Mouse (Mus musculus): Measurements from ENCODE around the gene Spp2. TPM values are rescaled to one million over a fixed set of nuclear protein-coding genes. Genes with fewer than 3 reads are reported as not detected.
"Not testable (repeated sequence)": the region's sequence is repeated elsewhere in the genome, so short reads cannot be mapped to it uniquely, and the experiment has no call there.

Spp2 gene
- polyA plus RNA-seq, 1 experiment from 2014 or later, result 531 TPM

GRCm38 (mm10) chr1:88445400-88445799 is 38.6 kb downstream of the Spp2 start:
- Histone ChIP-seq H3K27me3 (ENCODE audit: insufficient read depth, low read length) (no peaks in the 10 kb centered on the region), H3K27ac (no peak overlapping the region), H3K4me1 (replicated peaks; ENCODE audit: insufficient read depth, low read length) (no peaks in the 10 kb centered on the region), H3K4me2 (ENCODE audit: low read length) (no peak overlapping the region), H3K9me3 (replicated peaks; ENCODE audit: low read length) (no peaks in the 10 kb centered on the region), H3K4me3 (replicated peaks; ENCODE audit: low read depth, low read length) (no peak overlapping the region), H3K36me3 (ENCODE audit: insufficient read depth, low read length) (no peaks in the 10 kb centered on the region), H3K9ac (ENCODE audit: low read depth, low read length) (no peak overlapping the region)
- 77% methylated on average over 4 of the region's 4 CpGs for WGBS
- no peak for ATAC-seq (replicated peaks; ENCODE audit: low FRiP score, low read depth)
- peak; percentile 23 for DNase-seq (ENCODE audit: low spot score)
- peak; percentile 63 for TF ChIP-seq CTCF (IDR thresholded peaks at IDR 0.05; ENCODE audit: low read depth)

- Histone ChIP-seq H3K9me3 (replicated peaks; ENCODE audit: low read length) (no peaks in the 10 kb centered on the region), H3K27ac (no peak overlapping the region), H3K4me2 (ENCODE audit: low read length) (no peak overlapping the region), H3K36me3 (ENCODE audit: insufficient read depth, low read length) (no peaks in the 10 kb centered on the region), H3K4me1 (replicated peaks; ENCODE audit: insufficient read depth, low read length) (no peaks in the 10 kb centered on the region), H3K9ac (ENCODE audit: low read depth, low read length) (no peak overlapping the region), H3K27me3 (ENCODE audit: insufficient read depth, low read length) (no peaks in the 10 kb centered on the region), H3K4me3 (replicated peaks; ENCODE audit: low read depth, low read length) (no peak overlapping the region)
- no peak for TF ChIP-seq CTCF (IDR thresholded peaks at IDR 0.05; ENCODE audit: low read depth)
- DNase-seq (ENCODE audit: low spot score), result no peak
- whole genome bisulfite sequencing, result 73% methylated on average over 16 of the region's 16 CpGs
- ATAC-seq (replicated peaks; ENCODE audit: low FRiP score, low read depth), result no peak
Measured at GRCm38 (mm10) chr1:88446270-88447030, 39.7 kb downstream of the Spp2 start.

GRCm38 (mm10) chr1:88447483-88447882 is 40.7 kb downstream of the Spp2 start:
- 20% methylated on average over 6 of the region's 6 CpGs for WGBS
- no peaks in the 10 kb centered on the region for H3K36me3 ChIP-seq (ENCODE audit: insufficient read depth, low read length)
- TF ChIP-seq CTCF (IDR thresholded peaks at IDR 0.05; ENCODE audit: low read depth), result no peak
- no peak overlapping the region for H3K9ac ChIP-seq (ENCODE audit: low read depth, low read length)
- H3K4me1 ChIP-seq (replicated peaks; ENCODE audit: insufficient read depth, low read length), result no peaks in the 10 kb centered on the region
- ATAC-seq (replicated peaks; ENCODE audit: low FRiP score, low read depth), result no peak
- no peak for DNase-seq (ENCODE audit: low spot score)
- no peaks in the 10 kb centered on the region for H3K9me3 ChIP-seq (replicated peaks; ENCODE audit: low read length)
- H3K4me3 ChIP-seq (replicated peaks; ENCODE audit: low read depth, low read length), result no peak overlapping the region
- H3K4me2 ChIP-seq (ENCODE audit: low read length), result no peak overlapping the region
- no peaks in the 10 kb centered on the region for H3K27me3 ChIP-seq (ENCODE audit: insufficient read depth, low read length)
- no peak overlapping the region for H3K27ac ChIP-seq

GRCm38 (mm10) chr1:88448094-88448493 is 41.3 kb downstream of the Spp2 start:
- not testable (repeated sequence) for H3K27me3 ChIP-seq (ENCODE audit: insufficient read depth, low read length); H3K36me3 ChIP-seq (ENCODE audit: insufficient read depth, low read length); H3K4me2 ChIP-seq (ENCODE audit: low read length); ATAC-seq (replicated peaks; ENCODE audit: low FRiP score, low read depth); H3K9ac ChIP-seq (ENCODE audit: low read depth, low read length); H3K4me1 ChIP-seq (replicated peaks; ENCODE audit: insufficient read depth, low read length); H3K9me3 ChIP-seq (replicated peaks; ENCODE audit: low read length); H3K4me3 ChIP-seq (replicated peaks; ENCODE audit: low read depth, low read length); DNase-seq (ENCODE audit: low spot score); H3K27ac ChIP-seq
- WGBS, result 77% methylated on average over 3 of the region's 3 CpGs

- H3K27ac ChIP-seq, result no peak overlapping the region
- H3K36me3 ChIP-seq (ENCODE audit: insufficient read depth, low read length), result no peaks in the 10 kb centered on the region
- DNase-seq (ENCODE audit: low spot score), result no peak
- H3K27me3 ChIP-seq (ENCODE audit: insufficient read depth, low read length), result no peaks in the 10 kb centered on the region
- no peak for TF ChIP-seq CTCF (IDR thresholded peaks at IDR 0.05; ENCODE audit: low read depth)
- H3K4me2 ChIP-seq (ENCODE audit: low read length), result no peak overlapping the region
- H3K9ac ChIP-seq (ENCODE audit: low read depth, low read length), result no peak overlapping the region
- no peaks in the 10 kb centered on the region for H3K4me1 ChIP-seq (replicated peaks; ENCODE audit: insufficient read depth, low read length)
- 80% methylated on average over 2 of the region's 2 CpGs for WGBS
- no peak for ATAC-seq (replicated peaks; ENCODE audit: low FRiP score, low read depth)
- H3K4me3 ChIP-seq (replicated peaks; ENCODE audit: low read depth, low read length), result no peak overlapping the region
- no peaks in the 10 kb centered on the region for H3K9me3 ChIP-seq (replicated peaks; ENCODE audit: low read length)
Measured at GRCm38 (mm10) chr1:88449741-88450140, 43.0 kb downstream of the Spp2 start.

- TF ChIP-seq CTCF (IDR thresholded peaks at IDR 0.05; ENCODE audit: low read depth), result no peak
- Histone ChIP-seq H3K9me3 (replicated peaks; ENCODE audit: low read length) (no peaks in the 10 kb centered on the region), H3K36me3 (ENCODE audit: insufficient read depth, low read length) (no peaks in the 10 kb centered on the region), H3K27me3 (ENCODE audit: insufficient read depth, low read length) (no peaks in the 10 kb centered on the region), H3K4me3 (replicated peaks; ENCODE audit: low read depth, low read length) (no peak overlapping the region), H3K4me1 (replicated peaks; ENCODE audit: insufficient read depth, low read length) (no peaks in the 10 kb centered on the region), H3K27ac (no peak overlapping the region), H3K4me2 (ENCODE audit: low read length) (no peak overlapping the region), H3K9ac (ENCODE audit: low read depth, low read length) (no peak overlapping the region)
- ATAC-seq (replicated peaks; ENCODE audit: low FRiP score, low read depth) (no peak), DNase-seq (ENCODE audit: low spot score) (no peak)
- WGBS, result 72% methylated on average over 4 of the region's 4 CpGs
Measured at GRCm38 (mm10) chr1:88450668-88451067, 43.9 kb downstream of the Spp2 start.

- Histone ChIP-seq H3K9ac (ENCODE audit: low read depth, low read length) (no peak overlapping the region), H3K27ac (no peak overlapping the region), H3K4me2 (ENCODE audit: low read length) (no peak overlapping the region), H3K9me3 (replicated peaks; ENCODE audit: low read length) (no peaks in the 10 kb centered on the region), H3K27me3 (ENCODE audit: insufficient read depth, low read length) (no peaks in the 10 kb centered on the region), H3K4me1 (replicated peaks; ENCODE audit: insufficient read depth, low read length) (no peaks in the 10 kb centered on the region), H3K36me3 (ENCODE audit: insufficient read depth, low read length) (no peaks in the 10 kb centered on the region), H3K4me3 (replicated peaks; ENCODE audit: low read depth, low read length) (no peak overlapping the region)
- no peak for ATAC-seq (replicated peaks; ENCODE audit: low FRiP score, low read depth)
- 79% methylated on average over 6 of the region's 6 CpGs for WGBS
- DNase-seq (ENCODE audit: low spot score), result no peak
- no peak for TF ChIP-seq CTCF (IDR thresholded peaks at IDR 0.05; ENCODE audit: low read depth)
Measured at GRCm38 (mm10) chr1:88452198-88452597, 45.4 kb downstream of the Spp2 start.

All from kidney, postnatal 0 days (tissue).